Mouse (Mus musculus): ENCODE results near the gene Isg20l2.

DNA sequence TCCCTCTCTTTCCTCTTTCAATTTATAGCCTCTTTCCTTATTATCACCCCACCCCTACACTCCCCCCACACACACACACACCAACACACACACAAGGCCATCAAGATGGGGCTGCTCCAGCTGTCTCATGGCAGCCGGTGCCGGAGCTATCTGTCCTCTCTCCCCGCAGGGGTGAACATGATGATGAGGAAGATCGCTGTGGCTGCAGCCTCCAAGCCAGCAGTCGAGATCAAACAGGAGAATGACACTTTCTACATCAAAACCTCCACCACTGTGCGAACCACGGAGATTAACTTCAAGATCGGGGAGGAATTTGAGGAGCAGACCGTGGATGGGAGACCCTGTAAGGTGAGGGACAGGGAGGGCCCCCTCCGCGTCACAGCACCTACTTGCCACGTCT lies 21.8 kb downstream of the Isg20l2 start:
- no peak for TF ChIP-seq CTCF (IDR thresholded peaks at IDR 0.05; ENCODE audit: borderline replicate concordance, insufficient read depth, low read length)
- no peak for TF ChIP-seq POLR2A (IDR thresholded peaks at IDR 0.05; ENCODE audit: low read depth, low read length)
